Mouse (Mus musculus) CH12.LX (cell line): ENCODE results near the gene Mfsd4b5. TPM values are rescaled to one million over a fixed set of nuclear protein-coding genes. Genes with fewer than 3 reads are reported as not detected.

ENCODE experiments used
- DNase-seq: peaks from one replicate; pipeline ENCODE4 v3.0.0-alpha.2; 2013; ENCODE audit errors: extremely low read depth
- H3K27ac ChIP-seq: 2 replicates; pipeline ENCODE4 v1.5.1; 2012; ENCODE audit warnings: low read depth, mild to moderate bottlenecking, control low read depth, moderate library complexity; ENCODE audit not compliant: insufficient read depth
- H3K27me3 ChIP-seq: replicated peaks from 2 replicates; pipeline ENCODE3; 2012; ENCODE audit warnings: inconsistent platforms
- H3K36me3 ChIP-seq, 2 experiments: replicated peaks in 1 of 2; 2 replicates each; pipeline versions ENCODE3 to v1.6.1; 2012; ENCODE audit warnings: inconsistent platforms in 1 of 2, low read length in 1 of 2, mild to moderate bottlenecking in 1 of 2, mixed read lengths in 1 of 2, moderate library complexity in 1 of 2; ENCODE audit not compliant: control insufficient read depth in 1 of 2, insufficient read depth in 1 of 2
- H3K4me1 ChIP-seq, 2 experiments: 2 replicates each; pipeline ENCODE4 v1.6.1; 2012; ENCODE audit warnings: inconsistent platforms in 1 of 2, moderate library complexity in 1 of 2; ENCODE audit not compliant: insufficient read depth in 2 of 2, control insufficient read depth in 1 of 2
- H3K4me2 ChIP-seq: 2 replicates; pipeline ENCODE4 v1.6.1; 2012; ENCODE audit warnings: low read depth, mild to moderate bottlenecking, control low read depth; ENCODE audit not compliant: poor library complexity, insufficient read depth, severe bottlenecking
- H3K4me3 ChIP-seq, 3 experiments: fragments of 150-350 bp in 1 of 3; sonication (generic) in 1 of 3; replicated peaks in 1 of 3; 2 replicates each; pipeline versions ENCODE3 to v1.5.1; 2011 to 2012; ENCODE audit warnings: low read depth in 2 of 3, low read length in 2 of 3, mild to moderate bottlenecking in 2 of 3, moderate library complexity in 2 of 3, control low read depth in 1 of 3, improper control_type of control experiment in 1 of 3, inconsistent platforms in 1 of 3, mixed read lengths in 1 of 3; ENCODE audit not compliant: poor library complexity in 1 of 3
- H3K79me2 ChIP-seq: replicated peaks from 2 replicates; pipeline ENCODE4 v1.6.1; 2012; ENCODE audit warnings: mild to moderate bottlenecking, moderate library complexity; ENCODE audit not compliant: control insufficient read depth, poor library complexity, insufficient read depth, severe bottlenecking; ENCODE audit errors: extremely low read depth
- H3K9ac ChIP-seq: 2 replicates; pipeline ENCODE4 v1.6.1; 2012; ENCODE audit warnings: low read depth, mild to moderate bottlenecking, control low read depth, moderate library complexity; ENCODE audit not compliant: insufficient read depth
- H3K9me3 ChIP-seq: replicated peaks from 2 replicates; pipeline ENCODE3; 2012; ENCODE audit warnings: low read length, inconsistent platforms, mixed read lengths
- BHLHE40 ChIP-seq: IDR thresholded peaks from 2 replicates; pipeline ENCODE4 v1.6.1; 2011; ENCODE audit warnings: mild to moderate bottlenecking, low read depth, low read length, improper control_type of control experiment
- CHD2 ChIP-seq: IDR thresholded peaks from 2 replicates; pipeline ENCODE4 v1.6.1; 2011; ENCODE audit warnings: low read length, improper control_type of control experiment
- CTCF ChIP-seq, 2 experiments: IDR thresholded peaks in 1 of 2; conservative IDR thresholded peaks in 1 of 2; 2 replicates each; pipeline ENCODE4 v1.5.1; 2011 to 2012; ENCODE audit warnings: low read depth in 2 of 2, low read length in 2 of 2, improper control_type of control experiment in 1 of 2, inconsistent platforms in 1 of 2, mild to moderate bottlenecking in 1 of 2, moderate library complexity in 1 of 2
- GABPA ChIP-seq: IDR thresholded peaks from 2 replicates; pipeline ENCODE4 v1.6.1; 2012; ENCODE audit warnings: low read depth, low read length, improper control_type of control experiment, inconsistent platforms; ENCODE audit not compliant: insufficient replicate concordance
- HCFC1 ChIP-seq: IDR thresholded peaks from 2 replicates; pipeline ENCODE4 v1.6.1; 2012; ENCODE audit warnings: low read depth, mild to moderate bottlenecking, inconsistent platforms, low read length, improper control_type of control experiment
- IRF4 ChIP-seq: IDR thresholded peaks from 2 replicates; pipeline ENCODE4 v1.6.1; 2014; ENCODE audit warnings: low read depth, mild to moderate bottlenecking, inconsistent platforms, low read length, improper control_type of control experiment
- KAT2A ChIP-seq: IDR thresholded peaks from 2 replicates; pipeline ENCODE4 v1.6.1; 2012; ENCODE audit warnings: low read length, improper control_type of control experiment, inconsistent platforms; ENCODE audit not compliant: insufficient replicate concordance
- MAX ChIP-seq: IDR thresholded peaks from 2 replicates; pipeline ENCODE4 v1.6.1; 2011; ENCODE audit warnings: low read length, improper control_type of control experiment
- MAZ ChIP-seq: IDR thresholded peaks from 2 replicates; pipeline ENCODE4 v1.6.1; 2012; ENCODE audit warnings: low read depth, mild to moderate bottlenecking, inconsistent platforms, low read length, improper control_type of control experiment, moderate library complexity
- MXI1 ChIP-seq: IDR thresholded peaks from 2 replicates; pipeline ENCODE4 v1.6.1; 2011; ENCODE audit warnings: mild to moderate bottlenecking, low read depth, low read length, improper control_type of control experiment
- PAX5 ChIP-seq: IDR thresholded peaks from 2 replicates; pipeline ENCODE4 v1.6.1; 2012; ENCODE audit warnings: low read length, inconsistent platforms, mixed read lengths
- POLR2A ChIP-seq: IDR thresholded peaks from 2 replicates; pipeline ENCODE4 v1.6.1; 2011; ENCODE audit warnings: low read depth, mild to moderate bottlenecking, improper control_type of control experiment, low read length
- RAD21 ChIP-seq: IDR thresholded peaks from 2 replicates; pipeline ENCODE4 v1.6.1; 2011; ENCODE audit warnings: low read depth, mild to moderate bottlenecking, low read length, improper control_type of control experiment, moderate library complexity
- SIN3A ChIP-seq: IDR thresholded peaks from 2 replicates; pipeline ENCODE4 v1.6.1; 2012; ENCODE audit warnings: low read length, improper control_type of control experiment, inconsistent platforms
- SMC3 ChIP-seq: IDR thresholded peaks from 2 replicates; pipeline ENCODE4 v1.6.1; 2011; ENCODE audit warnings: low read depth, low read length, improper control_type of control experiment
- TCF12 ChIP-seq: IDR thresholded peaks from 2 replicates; pipeline ENCODE4 v1.6.1; 2014; ENCODE audit warnings: low read depth, mild to moderate bottlenecking, inconsistent platforms, low read length, improper control_type of control experiment
- USF1 ChIP-seq: IDR thresholded peaks from 2 replicates; pipeline ENCODE4 v1.6.1; 2014; ENCODE audit warnings: low read depth, mild to moderate bottlenecking, inconsistent platforms, low read length, improper control_type of control experiment
- USF2 ChIP-seq: conservative IDR thresholded peaks from 2 replicates; pipeline ENCODE4 v1.6.1; 2011; ENCODE audit warnings: low read depth, low read length, improper control_type of control experiment
- ZKSCAN1 ChIP-seq: IDR thresholded peaks from 2 replicates; pipeline ENCODE4 v1.6.1; 2012; ENCODE audit warnings: low read depth, inconsistent platforms, low read length, improper control_type of control experiment, borderline replicate concordance
- dilution Hi-C: fragments of 300-500 bp; cut with MboI; formaldehyde crosslinking; loops from 2 replicates; pipeline ENCODE4 v1.14.3; 2020; ENCODE audit warnings: low sequenced_read_pairs; ENCODE audit not compliant: extremely low pct_unique_long_range_greater_than_20kb, extremely low pct_ligation_motif_present
- in situ Hi-C: fragments of 300-500 bp; cut with MboI; formaldehyde crosslinking; loops from 3 replicates; pipeline ENCODE4 v1.14.3; 2019; ENCODE audit warnings: low sequenced_read_pairs, low pct_ligation_motif_present, low pct_unique_long_range_greater_than_20kb, mixed read lengths
- polyA plus RNA-seq: library from polyadenylated mRNA; unstranded; fragments of >175 nt; gene quantifications from 2 replicates; pipeline ENCODE4 v1.2.1, GENCODE M21; 2012; ENCODE audit warnings: low read depth; ENCODE audit not compliant: insufficient read length
- total RNA-seq, 2 experiments: library from RNA; depleted of rRNA; stranded (reverse); fragments of 300-350 nt in 1 of 2; fragments of >200 nt in 1 of 2; gene quantifications; 2 replicates each; pipeline ENCODE4 v1.2.3; 2012 to 2014

Gene Mfsd4b5
- total and polyA plus RNA-seq, 3 experiments = not detected

- Histone ChIP-seq H3K4me2 (no peak overlapping the region), H3K27me3 (no peaks in the 10 kb centered on the region), H3K9me3 (no peaks in the 10 kb centered on the region), H3K9ac (no peak overlapping the region), H3K4me3 (no peak overlapping the region), H3K27ac (no peak overlapping the region), H3K79me2 (no peaks in the 10 kb centered on the region), H3K36me3 (no peaks in the 10 kb centered on the region), H3K4me1 (peaks cover 0 to 3% of the 10 kb centered on the region in 2 experiments; a peak in 1 of 4 replicates)
- dilution Hi-C loops = no loop called here
- TF ChIP-seq USF2 = no peak
- TF ChIP-seq MXI1 = 0 out of 2 replicates have a peak, but pooled peaks have one; percentile 4
- in situ Hi-C loops = no loop called here
- no peak for DNase-seq
Measured at GRCm38 (mm10) chr10:39960441-39960822, 26.0 kb downstream of the Mfsd4b5 start.

GRCm38 (mm10) chr10:39959761-39960440, 26.5 kb downstream of the Mfsd4b5 start, which contains the start of gene Mfsd4b3:
Gene Mfsd4b3 (minus strand): TSS chr10:39960153.
- no peaks in the 10 kb centered on the region for H3K79me2 ChIP-seq
- H3K9ac ChIP-seq = no peak within 1 kb of the TSS
- H3K27me3 ChIP-seq = no peaks in the 10 kb centered on the region
- no peak within 1 kb of the TSS for H3K27ac ChIP-seq
- no peaks in the 10 kb centered on the region for H3K36me3 ChIP-seq
- in situ Hi-C loops (no loop called here), dilution Hi-C loops (no loop called here)
- H3K9me3 ChIP-seq = no peaks in the 10 kb centered on the region
- DNase-seq = no peak
- H3K4me3 ChIP-seq = no peak within 1 kb of the TSS
- peaks cover 0 to 3% of the 10 kb centered on the region in 2 experiments; a peak in 1 of 4 replicates for H3K4me1 ChIP-seq
- TF ChIP-seq SMC3 (peak; percentile 54), PAX5 (no peak), MAX (peak; percentile 78), GABPA (no peak), POLR2A (no peak), RAD21 (peak; percentile 42), TCF12 (no peak), SIN3A (0 out of 2 replicates have a peak, but pooled peaks have one; percentile 30), USF1 (peak; percentile 47), MAZ (no peak), IRF4 (peak; percentile 52; the same call in 1 of the 2 replicates), ZKSCAN1 (no peak), CTCF (conservative IDR thresholded peaks at IDR 0.05 in 1 of 2, IDR thresholded peaks at IDR 0.05 in 1 of 2; ENCODE audit: low read depth in 2 of 2, low read length in 2 of 2) (peak in 1 of 2 experiments; percentile 60; a peak in 2 of 4 replicates), MXI1 (0 out of 2 replicates have a peak, but pooled peaks have one; percentile 35), HCFC1 (no peak), BHLHE40 (peak; percentile 66), CHD2 (no peak), KAT2A (no peak)
- no peak within 1 kb of the TSS for H3K4me2 ChIP-seq
